Mouse (Mus musculus) small intestine, adult 2 months (tissue): ENCODE results near the gene Cabp7. TPM values are rescaled to one million over a fixed set of nuclear protein-coding genes. Genes with fewer than 3 reads are reported as not detected.

Experiments used
- H3K27ac ChIP-seq: fragments of 200-500 bp; 2 replicates; pipeline ENCODE4 v1.5.1; 2012; ENCODE audit warnings: low read depth, low read length, control low read depth, inconsistent platforms; ENCODE audit not compliant: insufficient read depth
- H3K27me3 ChIP-seq: fragments of 200-500 bp; 2 replicates; pipeline ENCODE4 v1.6.1; 2012; ENCODE audit warnings: mild to moderate bottlenecking, moderate library complexity, low read length, inconsistent platforms; ENCODE audit not compliant: control insufficient read depth, insufficient read depth
- H3K36me3 ChIP-seq: fragments of 200-500 bp; 2 replicates; pipeline ENCODE4 v1.6.1; 2012; ENCODE audit warnings: mild to moderate bottlenecking, low read length, control low read depth, inconsistent platforms; ENCODE audit not compliant: control insufficient read depth, insufficient read depth
- H3K4me1 ChIP-seq: fragments of 200-500 bp; 2 replicates; pipeline ENCODE4 v1.6.1; 2012; ENCODE audit warnings: low read length, inconsistent platforms, mixed read lengths; ENCODE audit not compliant: control insufficient read depth, insufficient read depth, insufficient read length
- H3K4me3 ChIP-seq: fragments of 200-500 bp; 2 replicates; pipeline ENCODE4 v1.5.1; 2012; ENCODE audit warnings: low read depth, mild to moderate bottlenecking, control low read depth, inconsistent platforms, low read length, moderate library complexity
- CTCF ChIP-seq: fragments of 200-500 bp; IDR thresholded peaks from 2 replicates; pipeline ENCODE4 v1.5.1; 2012; ENCODE audit warnings: low read depth, mild to moderate bottlenecking, control low read depth, inconsistent platforms, low read length, moderate library complexity, mixed read lengths; ENCODE audit not compliant: insufficient replicate concordance, insufficient read length; ENCODE audit errors: extremely low read depth
- POLR2A ChIP-seq: fragments of 200-500 bp; IDR thresholded peaks from 2 replicates; pipeline ENCODE4 v1.6.1; 2012; ENCODE audit warnings: low read depth, mild to moderate bottlenecking, control low read depth, inconsistent platforms, low read length, moderate library complexity
- WGBS: fragments of 180-500 bp; shearing (Covaris S2); methylation state at CpG from one replicate; pipeline ENCODE4 v1.1.7; 2018; 5-methylcytosine and 5-hydroxymethylcytosine counted together
- polyA plus RNA-seq: library from polyadenylated mRNA; depleted of rRNA; stranded (reverse); fragments of >200 nt; gene quantifications from 2 replicates; pipeline ENCODE4 v1.2.3, GENCODE M21; 2012; rRNA removed

Cabp7 gene
- polyA plus RNA-seq, 1 experiment, result not detected

GRCm38 (mm10) chr11:4687027-4687426 lies 59.6 kb downstream of the Cabp7 start:
- TF ChIP-seq POLR2A (no peak), CTCF (no peak)
- H3K27me3 ChIP-seq, result no peaks in the 10 kb centered on the region
- H3K27ac ChIP-seq, result no peak overlapping the region
- WGBS, result 84% methylated on average over 3 of the region's 3 CpGs
- H3K4me3 ChIP-seq, result no peak overlapping the region
- peaks cover 14% of the 10 kb centered on the region for H3K36me3 ChIP-seq
- H3K4me1 ChIP-seq, result peaks cover 5% of the 10 kb centered on the region; the same call in 1 of the 2 replicates

Other genes starting within 250 kb of the Cabp7 start
- 10.4 and 19.6 TPM in 2 replicates for gene Mtmr3, start 151.9 kb downstream of the Cabp7 start, polyA plus RNA-seq
- gene Gm11032, start 126.7 kb downstream of the Cabp7 start, polyA plus RNA-seq, result not detected in 2 replicates
- 7.8 and 17.2 TPM in 2 replicates for gene Ascc2, start 109.0 kb downstream of the Cabp7 start, polyA plus RNA-seq
- gene Uqcr10, start 42.4 kb downstream of the Cabp7 start, polyA plus RNA-seq, result 492 and 641 TPM in 2 replicates
- gene Zmat5, start 42.1 kb downstream of the Cabp7 start, polyA plus RNA-seq, result 29.1 and 61.5 TPM in 2 replicates
- 26.1 and 43.5 TPM in 2 replicates for gene Nf2, start 102.8 kb upstream of the Cabp7 start, polyA plus RNA-seq
- 35.3 and 43.4 TPM in 2 replicates for gene Nipsnap1, start 127.2 kb upstream of the Cabp7 start, polyA plus RNA-seq
- gene Thoc5, start 148.5 kb upstream of the Cabp7 start, polyA plus RNA-seq, result 7.1 and 14.1 TPM in 2 replicates
- gene Nefh, start 201.3 kb upstream of the Cabp7 start, polyA plus RNA-seq, result 0.19 and 0.27 TPM in 2 replicates
- 55.8 and 96.1 TPM in 2 replicates for gene Ap1b1, start 240.0 kb upstream of the Cabp7 start, polyA plus RNA-seq